Mouse (Mus musculus) right cerebral cortex, adult 2 months (tissue): ENCODE results near the gene Prkca.

Experiments used
- DNase-seq, 2 experiments: peaks; one replicate each; pipeline ENCODE4 v3.0.0; 2021 to 2022; ENCODE audit warnings: low spot score in 2 of 2

Gene Prkca

DNA sequence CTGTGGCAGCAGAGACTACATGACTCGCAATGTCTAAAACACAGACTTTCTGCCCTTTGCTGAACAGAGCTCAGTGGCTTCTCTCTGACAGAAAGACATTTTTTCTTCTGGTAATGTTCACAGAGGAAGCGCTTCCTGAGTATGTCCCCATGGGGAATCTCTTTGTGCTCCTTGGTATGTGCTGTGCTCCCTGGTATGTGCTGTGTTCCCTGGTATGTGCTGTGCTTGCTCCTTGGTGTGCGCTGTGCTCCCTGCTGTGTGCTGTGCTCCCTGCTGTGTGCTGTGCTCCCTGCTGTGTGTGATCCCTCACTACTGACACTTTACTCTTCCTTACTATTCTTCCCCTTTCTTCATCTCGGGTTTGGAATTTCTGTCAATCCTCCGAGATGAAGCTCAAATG is 330.3 kb downstream of the Prkca start:
- no peak for DNase-seq

DNA sequence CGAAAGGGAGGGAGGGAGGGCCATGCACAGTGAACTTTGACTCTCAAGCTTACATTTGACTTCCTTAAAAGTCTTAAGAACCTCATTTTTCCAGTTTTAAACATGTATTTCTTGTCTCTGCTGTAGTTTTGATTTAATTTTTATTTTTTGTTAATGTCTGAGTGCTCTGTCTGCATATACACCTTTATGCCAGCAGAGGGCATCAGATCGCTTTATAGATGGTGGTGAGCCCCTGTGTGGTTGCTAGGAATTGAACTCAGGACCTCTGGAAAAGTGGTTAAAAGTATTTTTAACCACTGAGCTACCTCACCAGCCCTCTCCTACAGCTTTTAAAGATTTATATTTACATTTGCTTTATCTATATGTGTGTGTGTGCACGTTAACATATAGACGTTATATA is 333.3 kb downstream of the Prkca start:
- no peak for DNase-seq

DNA sequence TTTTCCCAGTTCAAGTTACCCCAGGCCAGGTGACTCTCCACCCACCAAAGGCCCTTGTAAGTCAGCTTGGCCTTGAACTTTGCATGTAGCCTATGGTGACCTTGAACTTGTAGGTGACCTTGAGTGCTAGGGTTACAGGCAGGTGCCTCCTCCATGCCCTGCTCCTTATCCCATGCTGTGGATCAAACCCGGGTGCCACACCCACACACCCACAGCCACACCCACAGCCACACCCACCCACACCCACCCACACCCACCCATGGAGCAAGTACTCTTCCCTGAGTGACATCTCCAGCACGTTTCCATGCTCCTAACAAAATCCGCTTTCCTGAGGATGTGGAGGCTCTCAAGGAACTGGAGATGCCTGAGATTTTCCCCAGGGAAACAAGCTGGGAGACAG is 344.8 kb downstream of the Prkca start:
- no peak for DNase-seq

GRCm38 (mm10) chr11:107996896-107997670 is 346.6 kb downstream of the Prkca start:
- peak in 1 of 2 experiments; percentile 48 for DNase-seq

GRCm38 (mm10) chr11:107994487-107994886 is 349.2 kb downstream of the Prkca start:
- peak; percentile 68 to 71 for DNase-seq

- DNase-seq = no peak
These were observed 349.9 kb downstream of the Prkca start for GRCm38 (mm10) chr11:107993792-107994191.

- DNase-seq = no peak
These were observed 351.2 kb downstream of the Prkca start for GRCm38 (mm10) chr11:107992500-107992899.

GRCm38 (mm10) chr11:107991990-107992389 is 351.7 kb downstream of the Prkca start:
- no peak for DNase-seq

GRCm38 (mm10) chr11:107989241-107989640 is 354.5 kb downstream of the Prkca start:
- no peak for DNase-seq

DNA sequence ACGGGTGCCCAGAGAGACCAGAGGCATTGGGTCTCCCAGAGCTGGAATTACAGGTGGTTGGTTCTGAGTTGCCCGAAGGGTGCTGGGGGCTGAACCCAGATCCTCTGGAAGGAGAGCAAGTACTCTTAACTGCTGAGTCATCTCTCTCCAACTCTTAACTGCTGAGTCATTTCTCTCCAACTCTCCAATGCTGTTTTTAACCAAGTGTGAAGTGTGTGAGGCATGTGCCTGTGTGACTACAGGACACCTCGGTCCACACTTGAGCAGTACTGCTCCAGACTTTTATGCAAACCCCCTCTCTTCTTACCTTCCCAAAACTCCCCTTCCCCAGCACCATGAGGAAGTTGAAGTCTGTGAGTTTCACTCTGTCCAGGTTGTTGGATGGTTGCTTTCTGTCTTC is 357.8 kb downstream of the Prkca start:
- DNase-seq = no peak

- DNase-seq = no peak
These were observed 359.8 kb downstream of the Prkca start for GRCm38 (mm10) chr11:107983883-107984282.

GRCm38 (mm10) chr11:107983224-107983623 is 360.5 kb downstream of the Prkca start:
- DNase-seq = no peak

DNA sequence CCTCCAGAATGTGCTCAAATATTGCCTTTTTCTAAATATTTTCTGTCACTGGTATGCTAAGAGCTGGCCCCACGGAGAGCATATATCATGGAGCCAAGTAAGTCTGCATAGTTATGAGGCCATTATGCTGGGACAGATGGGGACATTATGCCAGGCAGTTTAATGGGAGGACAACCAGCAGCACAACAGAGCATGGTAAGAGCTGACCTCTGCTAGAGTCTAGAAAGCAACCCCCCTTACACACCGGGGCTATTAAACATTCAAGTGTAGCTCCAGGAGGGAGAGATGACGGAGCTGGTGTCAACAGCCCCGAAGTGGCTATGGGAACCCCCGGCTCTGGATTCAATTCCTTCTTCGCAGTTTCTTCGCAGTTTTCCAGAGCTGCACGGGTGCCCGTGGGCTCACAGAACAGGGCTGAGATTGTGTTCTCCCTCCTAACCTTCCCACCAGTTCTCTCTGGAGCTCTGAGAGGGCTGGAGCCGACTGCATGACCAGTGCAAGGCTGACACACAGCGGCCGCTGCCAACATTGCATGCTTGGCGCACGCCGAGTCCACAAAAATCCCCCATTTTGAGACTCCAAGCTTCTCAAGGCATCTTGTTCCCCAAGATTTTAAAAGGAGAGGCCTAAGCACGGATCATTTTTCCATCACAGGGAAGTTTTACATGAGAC is 361.4 kb downstream of the Prkca start:
- peak; percentile 77 to 78 for DNase-seq

- no peak for DNase-seq
These were observed 364.1 kb downstream of the Prkca start for GRCm38 (mm10) chr11:107979497-107980174.

GRCm38 (mm10) chr11:107969943-107970342 is 373.8 kb downstream of the Prkca start:
- DNase-seq = no peak

DNA sequence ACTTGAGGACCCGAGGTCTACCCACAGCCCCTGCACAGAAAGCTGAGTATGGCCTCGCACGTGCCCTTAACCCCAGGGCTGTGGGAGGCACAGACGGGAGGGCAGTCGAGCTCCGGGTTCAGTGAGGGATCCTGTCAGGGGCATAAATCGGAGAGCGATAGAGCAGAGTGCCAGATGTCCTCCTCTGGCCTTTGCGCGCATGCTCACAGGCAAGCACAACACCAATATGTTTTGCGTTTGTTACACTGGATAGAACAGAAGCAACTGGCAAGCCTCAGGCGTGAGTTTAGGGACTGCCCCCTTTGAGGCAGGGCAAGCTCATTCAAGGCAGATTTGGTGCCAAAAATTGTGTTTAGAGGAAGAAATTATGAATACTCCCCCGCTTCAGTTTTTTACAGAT is 375.6 kb downstream of the Prkca start:
- DNase-seq = no peak

GRCm38 (mm10) chr11:107966229-107966628 is 377.5 kb downstream of the Prkca start:
- no peak for DNase-seq

GRCm38 (mm10) chr11:107965449-107965848 is 378.3 kb downstream of the Prkca start:
- DNase-seq = peak; percentile 38 to 62

GRCm38 (mm10) chr11:107957566-107958350 is 386.0 kb downstream of the Prkca start:
- no peak for DNase-seq

DNA sequence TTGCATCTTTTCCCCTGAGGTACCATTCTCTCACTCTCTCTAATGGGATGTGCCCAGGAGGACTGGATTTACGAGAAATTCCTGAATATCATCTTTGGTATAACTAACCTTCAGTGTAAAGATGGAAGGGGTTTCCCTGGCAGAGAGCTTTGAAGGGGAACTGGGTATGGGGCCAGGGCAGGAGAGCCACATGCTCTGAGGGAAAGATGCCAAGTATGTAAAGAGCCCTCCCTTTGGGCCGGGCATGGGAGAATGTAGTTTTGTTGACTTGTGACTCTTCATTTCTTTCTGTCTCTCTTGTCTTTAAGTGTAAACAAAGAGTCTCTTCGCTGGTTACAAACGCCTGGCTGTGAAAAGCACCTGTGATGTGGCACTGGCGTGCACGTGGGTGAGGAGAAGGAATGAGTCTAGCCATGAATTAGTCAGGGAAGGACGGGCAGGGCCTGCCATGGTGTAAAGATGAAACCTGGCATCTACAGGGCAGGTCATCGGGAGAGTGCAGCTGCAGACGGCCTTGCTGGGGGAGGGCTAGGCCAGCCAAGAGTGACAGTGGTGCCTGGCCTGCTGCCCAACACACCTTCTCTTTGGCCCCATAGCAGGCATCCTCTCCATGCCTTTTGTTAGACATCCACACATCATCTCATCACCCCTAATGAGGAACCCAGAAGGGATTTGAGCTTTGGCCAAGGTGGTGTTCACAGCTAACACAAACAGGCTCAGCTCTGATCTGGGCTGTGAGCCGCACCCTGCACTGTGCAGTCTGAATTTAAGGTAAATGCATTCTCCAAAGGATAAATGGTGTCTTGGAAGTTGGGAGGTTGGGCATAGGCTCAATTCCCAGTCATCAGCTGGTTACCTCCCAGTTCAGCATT is 388.3 kb downstream of the Prkca start:
- DNase-seq = no peak

- no peak for DNase-seq
These were observed 392.3 kb downstream of the Prkca start for GRCm38 (mm10) chr11:107951431-107951830.
